Mouse (Mus musculus) neural tube, embryonic 14.5 days (tissue): Measurements from ENCODE around the gene Rnf121. TPM values are rescaled to one million over a fixed set of nuclear protein-coding genes. Genes with fewer than 3 reads are reported as not detected.
"Not testable (repeated sequence)": the region's sequence is repeated elsewhere in the genome, so short reads cannot be mapped to it uniquely, and the experiment has no call there.

ENCODE experiments used
- ATAC-seq: fragments of 200-750 bp; cut with Nextera tagmentation; 2 replicates; pipeline ENCODE4 v1.8.0; 2017; ENCODE audit warnings: low read depth, mild to moderate bottlenecking, moderate TSS enrichment, moderate library complexity
- H3K27ac ChIP-seq: fragments of 300-500 bp; sonication (generic); 2 replicates; pipeline ENCODE4 v1.5.1; 2014; ENCODE audit warnings: low read depth, mild to moderate bottlenecking, control low read depth, low read length, moderate library complexity, mixed read lengths
- H3K27me3 ChIP-seq: fragments of 300-500 bp; sonication (generic); 2 replicates; pipeline ENCODE4 v1.6.1; 2014; ENCODE audit warnings: low read length; ENCODE audit not compliant: control insufficient read depth, insufficient read depth
- H3K36me3 ChIP-seq: fragments of 300-500 bp; sonication (generic); 2 replicates; pipeline ENCODE4 v1.6.1; 2014; ENCODE audit warnings: low read length, mixed read lengths; ENCODE audit not compliant: control insufficient read depth, insufficient read depth
- H3K4me1 ChIP-seq: fragments of 300-500 bp; sonication (generic); 2 replicates; pipeline ENCODE4 v1.6.1; 2014; ENCODE audit warnings: low read length; ENCODE audit not compliant: control insufficient read depth, insufficient read depth
- H3K4me2 ChIP-seq: fragments of 300-500 bp; sonication (generic); 2 replicates; pipeline ENCODE4 v1.6.1; 2014; ENCODE audit warnings: mild to moderate bottlenecking, low read depth, low read length, control low read depth
- H3K4me3 ChIP-seq: fragments of 300-500 bp; sonication (generic); 2 replicates; pipeline ENCODE4 v1.5.1; 2014; ENCODE audit warnings: low read depth, low read length, control low read depth, mixed read lengths
- H3K9ac ChIP-seq: fragments of 300-500 bp; sonication (generic); replicated peaks from 2 replicates; pipeline ENCODE4 v1.6.1; 2014; ENCODE audit warnings: low read depth, mild to moderate bottlenecking, control low read depth, low read length, mixed read lengths
- H3K9me3 ChIP-seq: fragments of 300-500 bp; sonication (generic); 2 replicates; pipeline ENCODE4 v1.6.1; 2016; ENCODE audit warnings: low read length; ENCODE audit not compliant: control insufficient read depth
- WGBS: fragments of 180-500 bp; shearing (Covaris S2); extraction: QIAGEN DNeasy Blood & Tissue Kit; methylation state at CpG from one replicate; pipeline ENCODE4 v1.1.7; 2014; 5-methylcytosine and 5-hydroxymethylcytosine counted together
- polyA plus RNA-seq: library from polyadenylated mRNA; unstranded; fragments of >200 nt; fragmentation: Nextera tagmentation; extraction: Ambion mirVana; gene quantifications from 2 replicates; pipeline ENCODE4 v1.2.1, GENCODE M21; 2014

The Rnf121 gene
- polyA plus RNA-seq, 1 experiment from 2014 or later, result 31.3 TPM

- ATAC-seq, result no peak
- H3K4me3 ChIP-seq, result no peak overlapping the region
- H3K27me3 ChIP-seq, result no peaks in the 10 kb centered on the region
- H3K4me1 ChIP-seq, result no peaks in the 10 kb centered on the region
- 91% methylated on average over 2 of the region's 2 CpGs for WGBS
- H3K9ac ChIP-seq, result no peak overlapping the region
- H3K36me3 ChIP-seq, result peaks cover 20% of the 10 kb centered on the region
- H3K4me2 ChIP-seq, result no peak overlapping the region
- no peaks in the 10 kb centered on the region for H3K9me3 ChIP-seq
- H3K27ac ChIP-seq, result no peak overlapping the region
These were observed 23.0 kb downstream of the Rnf121 start for GRCm38 (mm10) chr7:102042314-102042713.

GRCm38 (mm10) chr7:102037318-102037717, 28.0 kb downstream of the Rnf121 start:
- 96% methylated on average over 3 of the region's 3 CpGs for WGBS

GRCm38 (mm10) chr7:102035534-102035933, 29.7 kb downstream of the Rnf121 start:
- H3K36me3 ChIP-seq, result peaks cover 55% of the 10 kb centered on the region
- no peaks in the 10 kb centered on the region for H3K4me1 ChIP-seq
- H3K9me3 ChIP-seq, result no peaks in the 10 kb centered on the region
- 97% methylated on average over 2 of the region's 2 CpGs for WGBS
- no peak for ATAC-seq
- no peak overlapping the region for H3K9ac ChIP-seq
- H3K27ac ChIP-seq, result no peak overlapping the region
- no peak overlapping the region for H3K4me2 ChIP-seq
- no peak overlapping the region for H3K4me3 ChIP-seq
- H3K27me3 ChIP-seq, result no peaks in the 10 kb centered on the region

More at GRCm38 (mm10) chr7:102037318-102037717, 28.0 kb downstream of the Rnf121 start:
- no peak overlapping the region for H3K4me2 ChIP-seq
- no peaks in the 10 kb centered on the region for H3K4me1 ChIP-seq
- peaks cover 39% of the 10 kb centered on the region for H3K36me3 ChIP-seq
- no peaks in the 10 kb centered on the region for H3K9me3 ChIP-seq
- no peak overlapping the region for H3K27ac ChIP-seq
- H3K9ac ChIP-seq, result no peak overlapping the region
- H3K4me3 ChIP-seq, result no peak overlapping the region
- H3K27me3 ChIP-seq, result no peaks in the 10 kb centered on the region
- no peak for ATAC-seq

GRCm38 (mm10) chr7:102034904-102035303, 30.4 kb downstream of the Rnf121 start:
- Histone ChIP-seq H3K36me3 (peaks cover 55% of the 10 kb centered on the region), H3K27ac (no peak overlapping the region), H3K4me1 (no peaks in the 10 kb centered on the region), H3K9ac (no peak overlapping the region), H3K4me2 (no peak overlapping the region), H3K4me3 (no peak overlapping the region), H3K9me3 (no peaks in the 10 kb centered on the region), H3K27me3 (no peaks in the 10 kb centered on the region)
- ATAC-seq, result no peak
- WGBS, result 100% methylated on average over 1 of the region's 1 CpGs

GRCm38 (mm10) chr7:102025187-102026119, 39.8 kb downstream of the Rnf121 start:
- Histone ChIP-seq H3K27ac (no peak overlapping the region), H3K9ac (no peak overlapping the region), H3K4me3 (no peak overlapping the region), H3K27me3 (no peaks in the 10 kb centered on the region), H3K36me3 (peaks cover 30% of the 10 kb centered on the region; the same call in 1 of the 2 replicates), H3K4me1 (no peaks in the 10 kb centered on the region), H3K4me2 (no peak overlapping the region), H3K9me3 (no peaks in the 10 kb centered on the region)
- 80% methylated on average over 2 of the region's 2 CpGs for WGBS
- no peak for ATAC-seq

GRCm38 (mm10) chr7:102023821-102024220, 41.4 kb downstream of the Rnf121 start:
- WGBS, result 96% methylated on average over 9 of the region's 9 CpGs
- H3K4me2 ChIP-seq, result no peak overlapping the region
- H3K9ac ChIP-seq, result no peak overlapping the region
- peaks cover 30% of the 10 kb centered on the region for H3K36me3 ChIP-seq
- H3K4me3 ChIP-seq, result no peak overlapping the region
- H3K9me3 ChIP-seq, result no peaks in the 10 kb centered on the region
- no peaks in the 10 kb centered on the region for H3K4me1 ChIP-seq
- H3K27me3 ChIP-seq, result no peaks in the 10 kb centered on the region
- no peak overlapping the region for H3K27ac ChIP-seq
- ATAC-seq, result no peak

GRCm38 (mm10) chr7:102020934-102021333, 44.3 kb downstream of the Rnf121 start:
- ATAC-seq, result peak; percentile 56; the same call in 1 of the 2 replicates
- H3K4me2 ChIP-seq, H3K27ac ChIP-seq, H3K27me3 ChIP-seq, H3K9me3 ChIP-seq, H3K4me3 ChIP-seq, H3K9ac ChIP-seq, H3K4me1 ChIP-seq: not testable (repeated sequence)
- 70% methylated on average over 2 of the region's 2 CpGs for WGBS
- peaks cover 47% of the 10 kb centered on the region for H3K36me3 ChIP-seq

- Histone ChIP-seq H3K4me3 (no peak overlapping the region), H3K4me2 (no peak overlapping the region), H3K27ac (no peak overlapping the region), H3K9me3 (no peaks in the 10 kb centered on the region), H3K27me3 (no peaks in the 10 kb centered on the region), H3K9ac (no peak overlapping the region), H3K36me3 (peaks cover 57% of the 10 kb centered on the region), H3K4me1 (no peaks in the 10 kb centered on the region)
- 65% methylated on average over 3 of the region's 3 CpGs for WGBS
- ATAC-seq, result no peak
These were observed 45.9 kb downstream of the Rnf121 start for GRCm38 (mm10) chr7:102019362-102019761.

GRCm38 (mm10) chr7:102018590-102018989, 46.7 kb downstream of the Rnf121 start, which contains the start of gene Il18bp:
Il18bp (minus strand) TSS chr7:102018690.
- H3K9me3 ChIP-seq, result no peaks in the 10 kb centered on the region
- H3K27ac ChIP-seq, result no peak within 1 kb of the TSS
- no peak for ATAC-seq
- no peak within 1 kb of the TSS for H3K9ac ChIP-seq
- no peak within 1 kb of the TSS for H3K4me2 ChIP-seq
- H3K36me3 ChIP-seq, result peaks cover 60% of the 10 kb centered on the region
- H3K27me3 ChIP-seq, result no peaks in the 10 kb centered on the region
- no peaks in the 10 kb centered on the region for H3K4me1 ChIP-seq
- no peak within 1 kb of the TSS for H3K4me3 ChIP-seq
- 94% methylated on average over 3 of the region's 3 CpGs for WGBS
